Mouse (Mus musculus): Measurements from ENCODE around the gene Terb1. TPM values are rescaled to one million over a fixed set of nuclear protein-coding genes. Genes with fewer than 3 reads are reported as not detected.

Terb1 gene
- polyA plus RNA-seq, 1 experiment from 2014 or later, result 0.38 TPM

DNA sequence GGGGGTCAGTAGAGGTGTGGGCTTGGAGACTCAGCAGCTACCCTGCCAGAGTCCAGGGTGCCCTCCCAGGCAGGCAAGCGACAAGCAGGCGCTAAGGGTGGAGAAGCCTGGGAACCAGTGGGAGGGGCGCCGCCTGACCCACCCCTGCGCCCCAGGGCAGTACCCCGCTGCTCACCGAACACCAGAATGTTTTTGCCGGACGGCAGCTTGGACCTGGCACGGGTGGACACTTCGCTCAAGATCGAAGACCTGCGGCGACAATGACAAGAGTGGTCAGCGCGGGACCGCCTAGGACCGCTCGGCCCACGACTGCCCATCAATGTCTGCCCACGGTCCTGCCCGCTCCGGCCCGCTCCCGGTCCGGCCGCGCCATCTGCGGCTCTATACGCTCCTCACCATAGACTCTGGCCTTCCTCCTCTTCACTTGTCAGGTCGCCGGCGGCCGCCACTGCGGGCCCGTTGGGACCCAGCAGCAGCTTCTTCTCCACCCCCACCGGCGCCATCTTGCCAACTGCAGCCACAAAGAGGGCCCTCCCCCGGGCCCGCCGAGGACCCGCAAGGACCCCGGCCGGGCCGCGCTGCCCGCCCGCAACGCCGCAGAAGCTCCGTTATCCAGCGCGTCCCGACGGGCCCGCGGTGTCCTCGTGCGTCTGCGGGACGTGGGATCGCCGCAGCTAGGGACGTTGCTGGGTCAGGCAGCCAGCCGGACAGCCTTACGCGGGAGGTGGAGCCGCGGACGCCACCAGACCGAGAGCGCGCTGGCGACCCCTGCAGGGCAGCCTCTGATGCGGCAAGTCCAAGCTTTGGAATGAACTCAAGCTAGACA is 67.2 kb downstream of the Terb1 start, which contains the start of gene Dync1li2:
TSS of gene Dync1li2 (minus strand) at position 749 of the 826 bp plus-strand sequence.
- DNase-seq (peak; percentile 95), ATAC-seq (ENCODE audit: low FRiP score, low TSS enrichment) (peak; percentile 89)
- H3K27ac ChIP-seq (replicated peaks; ENCODE audit: low read depth, low read length), result peak within 1 kb of the TSS; percentile 94
- peak within 1 kb of the TSS; percentile 95 for H3K4me3 ChIP-seq (replicated peaks; ENCODE audit: low read depth, low read length)
- WGBS, result under 1% methylated on average over 75 of the region's 75 CpGs
- peaks cover 14% of the 10 kb centered on the region for H3K4me1 ChIP-seq (ENCODE audit: control insufficient read depth, insufficient read depth, low read length)
- no peaks in the 10 kb centered on the region for H3K9me3 ChIP-seq (ENCODE audit: control insufficient read depth, low read length)
- H3K36me3 ChIP-seq (ENCODE audit: control insufficient read depth, insufficient read depth, low read length), result peaks cover 33% of the 10 kb centered on the region
- H3K27me3 ChIP-seq (ENCODE audit: control insufficient read depth, insufficient read depth, low read length), result no peaks in the 10 kb centered on the region
- H3K4me2 ChIP-seq (ENCODE audit: low read length), result peak within 1 kb of the TSS; percentile 74
- H3K9ac ChIP-seq (replicated peaks; ENCODE audit: low read length), result peak within 1 kb of the TSS; percentile 97

DNA sequence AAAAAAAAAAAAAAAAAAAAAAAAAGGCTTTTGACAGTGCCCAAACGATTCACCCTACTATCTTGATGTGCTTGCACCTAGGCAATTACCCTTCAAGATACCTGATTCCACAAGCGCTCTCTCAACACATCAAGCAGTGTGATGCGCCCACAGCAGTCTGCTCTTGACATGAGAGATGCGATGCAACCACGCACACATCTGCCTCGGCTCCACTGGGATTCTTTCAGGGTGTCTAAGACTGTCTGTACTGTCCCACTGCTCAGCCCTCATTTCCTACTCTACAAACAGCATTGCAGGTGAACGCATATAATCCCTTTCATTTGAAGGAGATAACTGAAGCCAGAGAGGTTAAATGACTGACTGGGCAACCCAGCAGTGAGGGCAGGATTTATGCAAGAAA is 68.1 kb downstream of the Terb1 start:
- Histone ChIP-seq H3K4me2 (ENCODE audit: low read length) (peak overlapping the region; percentile 74), H3K4me3 (replicated peaks; ENCODE audit: low read depth, low read length) (peak overlapping the region; percentile 95), H3K9ac (replicated peaks; ENCODE audit: low read length) (peak overlapping the region; percentile 97), H3K36me3 (ENCODE audit: control insufficient read depth, insufficient read depth, low read length) (peaks cover 42% of the 10 kb centered on the region), H3K4me1 (ENCODE audit: control insufficient read depth, insufficient read depth, low read length) (peaks cover 14% of the 10 kb centered on the region), H3K9me3 (ENCODE audit: control insufficient read depth, low read length) (no peaks in the 10 kb centered on the region), H3K27me3 (ENCODE audit: control insufficient read depth, insufficient read depth, low read length) (no peaks in the 10 kb centered on the region), H3K27ac (replicated peaks; ENCODE audit: low read depth, low read length) (peak overlapping the region; percentile 94; the same call in 1 of the 2 replicates)
- ATAC-seq (ENCODE audit: low FRiP score, low TSS enrichment) (no peak), DNase-seq (peak; percentile 13)
- WGBS, result 47% methylated on average over 7 of the region's 7 CpGs

DNA sequence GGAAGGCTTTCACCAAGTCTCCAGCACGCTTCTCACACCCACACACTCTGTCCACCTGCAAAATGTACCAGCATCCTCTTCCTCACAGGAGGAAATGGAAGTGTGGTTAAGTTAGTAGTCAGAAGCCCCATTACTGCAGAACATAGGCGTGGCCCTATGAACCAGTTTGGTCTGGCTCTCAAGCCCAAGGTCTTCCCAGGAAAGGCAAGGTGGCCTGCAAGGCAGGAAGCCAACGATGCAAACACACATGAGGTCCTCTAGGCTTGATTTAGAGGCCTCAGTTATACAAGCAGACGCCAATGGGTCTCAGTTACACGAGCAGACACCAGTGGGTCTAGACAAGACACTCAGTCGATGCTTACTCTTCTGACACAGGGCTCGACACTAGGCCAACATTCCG is 70.2 kb downstream of the Terb1 start:
- Histone ChIP-seq H3K9ac (replicated peaks; ENCODE audit: low read length) (no peak overlapping the region), H3K9me3 (ENCODE audit: control insufficient read depth, low read length) (no peaks in the 10 kb centered on the region), H3K4me2 (ENCODE audit: low read length) (no peak overlapping the region), H3K27me3 (ENCODE audit: control insufficient read depth, insufficient read depth, low read length) (no peaks in the 10 kb centered on the region), H3K4me1 (ENCODE audit: control insufficient read depth, insufficient read depth, low read length) (peaks cover 14% of the 10 kb centered on the region), H3K36me3 (ENCODE audit: control insufficient read depth, insufficient read depth, low read length) (peaks cover 63% of the 10 kb centered on the region), H3K27ac (replicated peaks; ENCODE audit: low read depth, low read length) (no peak overlapping the region), H3K4me3 (replicated peaks; ENCODE audit: low read depth, low read length) (no peak overlapping the region)
- no peak for DNase-seq
- WGBS, result 94% methylated on average over 8 of the region's 8 CpGs
- ATAC-seq (ENCODE audit: low FRiP score, low TSS enrichment), result no peak

DNA sequence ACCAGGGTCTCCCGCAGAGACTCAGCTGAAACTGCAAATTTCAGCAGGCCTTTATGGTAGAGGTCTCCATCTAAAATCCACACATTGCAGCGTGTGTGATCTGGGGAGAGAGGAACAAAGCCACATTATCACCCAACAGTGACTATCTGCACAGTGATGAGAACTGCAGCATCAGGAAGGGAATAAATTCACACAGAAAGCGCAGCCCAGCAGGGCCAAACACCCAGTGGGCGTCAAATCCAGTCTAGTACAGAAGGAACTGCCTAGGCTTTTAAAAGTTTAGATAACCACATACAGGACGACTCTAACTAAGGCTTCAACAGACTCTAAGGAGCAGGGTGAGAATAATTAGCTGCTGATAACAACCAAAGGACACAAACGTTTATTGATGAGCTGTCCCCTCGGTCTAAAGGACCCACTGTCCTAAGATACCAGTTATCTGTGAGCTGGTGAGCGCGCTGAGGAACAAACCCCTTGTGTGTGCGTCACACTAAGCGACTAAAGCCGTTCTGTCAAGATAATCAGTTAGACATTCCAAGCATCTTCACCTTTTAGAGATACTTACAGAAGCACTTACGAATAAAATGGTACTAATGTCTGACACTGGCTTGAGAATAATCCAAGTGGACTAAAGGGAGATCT is 72.1 kb downstream of the Terb1 start:
- Histone ChIP-seq H3K27ac (replicated peaks; ENCODE audit: low read depth, low read length) (no peak overlapping the region), H3K4me1 (ENCODE audit: control insufficient read depth, insufficient read depth, low read length) (peaks cover 14% of the 10 kb centered on the region), H3K27me3 (ENCODE audit: control insufficient read depth, insufficient read depth, low read length) (no peaks in the 10 kb centered on the region), H3K36me3 (ENCODE audit: control insufficient read depth, insufficient read depth, low read length) (peaks cover 81% of the 10 kb centered on the region), H3K9me3 (ENCODE audit: control insufficient read depth, low read length) (no peaks in the 10 kb centered on the region), H3K9ac (replicated peaks; ENCODE audit: low read length) (no peak overlapping the region), H3K4me2 (ENCODE audit: low read length) (no peak overlapping the region), H3K4me3 (replicated peaks; ENCODE audit: low read depth, low read length) (no peak overlapping the region)
- ATAC-seq (ENCODE audit: low FRiP score, low TSS enrichment) (no peak), DNase-seq (no peak)
- 95% methylated on average over 13 of the region's 13 CpGs for WGBS

GRCm38 (mm10) chr8:104436591-104436990 is 73.1 kb downstream of the Terb1 start:
- Histone ChIP-seq H3K4me1 (ENCODE audit: control insufficient read depth, insufficient read depth, low read length) (peaks cover 12% of the 10 kb centered on the region), H3K27me3 (ENCODE audit: control insufficient read depth, insufficient read depth, low read length) (no peaks in the 10 kb centered on the region), H3K4me2 (ENCODE audit: low read length) (no peak overlapping the region), H3K9me3 (ENCODE audit: control insufficient read depth, low read length) (no peaks in the 10 kb centered on the region), H3K27ac (replicated peaks; ENCODE audit: low read depth, low read length) (peak overlapping the region; percentile 32; the same call in 1 of the 2 replicates), H3K4me3 (replicated peaks; ENCODE audit: low read depth, low read length) (no peak overlapping the region), H3K9ac (replicated peaks; ENCODE audit: low read length) (no peak overlapping the region), H3K36me3 (ENCODE audit: control insufficient read depth, insufficient read depth, low read length) (peaks cover 91% of the 10 kb centered on the region)
- 92% methylated on average over 4 of the region's 4 CpGs for WGBS
- no peak for ATAC-seq (ENCODE audit: low FRiP score, low TSS enrichment)
- no peak for DNase-seq

- H3K9me3 ChIP-seq (ENCODE audit: control insufficient read depth, low read length), result no peaks in the 10 kb centered on the region
- H3K36me3 ChIP-seq (ENCODE audit: control insufficient read depth, insufficient read depth, low read length), result peaks cover 96% of the 10 kb centered on the region
- no peak overlapping the region for H3K4me2 ChIP-seq (ENCODE audit: low read length)
- H3K27ac ChIP-seq (replicated peaks; ENCODE audit: low read depth, low read length), result no peak overlapping the region
- ATAC-seq (ENCODE audit: low FRiP score, low TSS enrichment) (peak; percentile 94), DNase-seq (peak; percentile 93)
- H3K9ac ChIP-seq (replicated peaks; ENCODE audit: low read length), result no peak overlapping the region
- WGBS, result 41% methylated on average over 12 of the region's 12 CpGs
- no peak overlapping the region for H3K4me3 ChIP-seq (replicated peaks; ENCODE audit: low read depth, low read length)
- no peaks in the 10 kb centered on the region for H3K27me3 ChIP-seq (ENCODE audit: control insufficient read depth, insufficient read depth, low read length)
- H3K4me1 ChIP-seq (ENCODE audit: control insufficient read depth, insufficient read depth, low read length), result peaks cover 7% of the 10 kb centered on the region
Measured at GRCm38 (mm10) chr8:104436038-104436437, 73.7 kb downstream of the Terb1 start.

GRCm38 (mm10) chr8:104434826-104435354 is 74.8 kb downstream of the Terb1 start:
- Histone ChIP-seq H3K27me3 (ENCODE audit: control insufficient read depth, insufficient read depth, low read length) (no peaks in the 10 kb centered on the region), H3K27ac (replicated peaks; ENCODE audit: low read depth, low read length) (no peak overlapping the region), H3K9ac (replicated peaks; ENCODE audit: low read length) (no peak overlapping the region), H3K4me1 (ENCODE audit: control insufficient read depth, insufficient read depth, low read length) (no peaks in the 10 kb centered on the region), H3K4me3 (replicated peaks; ENCODE audit: low read depth, low read length) (no peak overlapping the region), H3K36me3 (ENCODE audit: control insufficient read depth, insufficient read depth, low read length) (peaks cover 96% of the 10 kb centered on the region), H3K9me3 (ENCODE audit: control insufficient read depth, low read length) (no peaks in the 10 kb centered on the region), H3K4me2 (ENCODE audit: low read length) (no peak overlapping the region)
- WGBS, result 86% methylated on average over 18 of the region's 18 CpGs
- DNase-seq (peak; percentile 18), ATAC-seq (ENCODE audit: low FRiP score, low TSS enrichment) (no peak)

GRCm38 (mm10) chr8:104434275-104434674 is 75.4 kb downstream of the Terb1 start:
- Histone ChIP-seq H3K4me3 (replicated peaks; ENCODE audit: low read depth, low read length) (no peak overlapping the region), H3K27me3 (ENCODE audit: control insufficient read depth, insufficient read depth, low read length) (no peaks in the 10 kb centered on the region), H3K27ac (replicated peaks; ENCODE audit: low read depth, low read length) (no peak overlapping the region), H3K4me2 (ENCODE audit: low read length) (no peak overlapping the region), H3K9me3 (ENCODE audit: control insufficient read depth, low read length) (no peaks in the 10 kb centered on the region), H3K9ac (replicated peaks; ENCODE audit: low read length) (no peak overlapping the region), H3K36me3 (ENCODE audit: control insufficient read depth, insufficient read depth, low read length) (peaks cover 96% of the 10 kb centered on the region), H3K4me1 (ENCODE audit: control insufficient read depth, insufficient read depth, low read length) (no peaks in the 10 kb centered on the region)
- no peak for ATAC-seq (ENCODE audit: low FRiP score, low TSS enrichment)
- 87% methylated on average over 4 of the region's 4 CpGs for WGBS
- DNase-seq, result no peak
